ENCODE assay signal across 11 mouse cellular contexts in genomic region chr2:132720921-132721566, GRCm38 (mm10). TPM values are rescaled to one million over a fixed set of nuclear protein-coding genes. Genes with fewer than 3 reads are reported as not detected.
DNase-seq lines count a peak whose midpoint lies in the region; ATAC-seq lines count a peak whose summit lies in the region.
"Had no signal": no experiment of that assay in that cellular context is flagged by ENCODE, and none has a peak within 500 bp of the region (broad histone marks: within the 10 kb centered on the region; RNA-seq: fewer than 3 reads in every experiment).

No protein-coding gene starts in this region.

- DNase-seq in hindbrain, embryonic 11.5 days (ENCODE audit: low spot score) = no peak
- peak; percentile 37 for DNase-seq in MN1 (ENCODE audit: low spot score)
- peak; percentile 55 for DNase-seq in brain, adult 2 months (ENCODE audit: low read depth, low spot score)
- DNase-seq in T-cell, adult 2 months (ENCODE audit: low spot score) = no peak
- DNase-seq: kidney, adult 11 months; lung, postnatal 14 days had no signal

- 47% methylated on average over 9 of the region's 9 CpGs for WGBS in hindbrain, embryonic 13.5 days
- 79% methylated on average over 9 of the region's 9 CpGs for WGBS in hindbrain, embryonic 11.5 days

- H3K36me3 ChIP-seq in hindbrain, embryonic 13.5 days = no peaks in the 10 kb centered on the region
- H3K36me3 ChIP-seq in hindbrain, embryonic 11.5 days (ENCODE audit: control insufficient read depth, insufficient read depth, low read length) = no peaks in the 10 kb centered on the region
- H3K36me3 ChIP-seq: embryonic facial prominence, embryonic 12.5 days had no signal

- no peak overlapping the region for H3K4me2 ChIP-seq in hindbrain, embryonic 13.5 days
- H3K4me2 ChIP-seq in hindbrain, embryonic 11.5 days (replicated peaks; ENCODE audit: low read depth, low read length) = no peak overlapping the region
- H3K4me2 ChIP-seq: embryonic facial prominence, embryonic 12.5 days had no signal

- peaks cover 37% of the 10 kb centered on the region for H3K4me1 ChIP-seq in hindbrain, embryonic 13.5 days (replicated peaks)
- H3K4me1 ChIP-seq in hindbrain, embryonic 11.5 days (replicated peaks; ENCODE audit: control insufficient read depth, insufficient read depth, low read length) = no peaks in the 10 kb centered on the region
- H3K4me1 ChIP-seq: embryonic facial prominence, embryonic 12.5 days had no signal

- no peaks in the 10 kb centered on the region for H3K27me3 ChIP-seq in hindbrain, embryonic 13.5 days
- H3K27me3 ChIP-seq in hindbrain, embryonic 11.5 days (ENCODE audit: control insufficient read depth, insufficient read depth, low read length) = no peaks in the 10 kb centered on the region
- H3K27me3 ChIP-seq: embryonic facial prominence, embryonic 12.5 days had no signal

- H3K4me3 ChIP-seq in hindbrain, embryonic 13.5 days = no peak overlapping the region
- H3K4me3 ChIP-seq in hindbrain, embryonic 11.5 days (ENCODE audit: low read depth, low read length) = no peak overlapping the region
- H3K4me3 ChIP-seq: embryonic facial prominence, embryonic 12.5 days had no signal

- ATAC-seq in hindbrain, embryonic 13.5 days (ENCODE audit: low FRiP score) = peak; percentile 40; the same call in 1 of the 2 replicates
- ATAC-seq in hindbrain, embryonic 11.5 days (ENCODE audit: low FRiP score) = no peak
- peak; percentile 22; the same call in 1 of the 2 replicates for ATAC-seq in megakaryocyte-erythroid progenitor cell, adult 5-6 weeks (replicated peaks; ENCODE audit: low FRiP score, low TSS enrichment, poor library complexity, severe bottlenecking)
- no peak for ATAC-seq in inflammation-experienced regulatory T-cells, adult 6 months
- ATAC-seq: activated CD4-positive, CD25-positive, alpha-beta regulatory T cell, adult 4 months had no signal

- no peak overlapping the region for H3K9ac ChIP-seq in hindbrain, embryonic 13.5 days
- H3K9ac ChIP-seq in hindbrain, embryonic 11.5 days (ENCODE audit: low read depth, low read length) = no peak overlapping the region
- H3K9ac ChIP-seq: embryonic facial prominence, embryonic 12.5 days had no signal

- H3K27ac ChIP-seq in hindbrain, embryonic 13.5 days = peak overlapping the region; percentile 25
- no peak overlapping the region for H3K27ac ChIP-seq in hindbrain, embryonic 11.5 days (ENCODE audit: low read depth, low read length)
- H3K27ac ChIP-seq: embryonic facial prominence, embryonic 12.5 days had no signal

- no peaks in the 10 kb centered on the region for H3K9me3 ChIP-seq in hindbrain, embryonic 13.5 days
- no peaks in the 10 kb centered on the region for H3K9me3 ChIP-seq in hindbrain, embryonic 11.5 days (ENCODE audit: control insufficient read depth, low read length)
- H3K9me3 ChIP-seq: embryonic facial prominence, embryonic 12.5 days had no signal

RNA-seq across cellular contexts. Expression of gene Shld1, which starts 34.3 kb away (rescaled TPM):
- 22.5 and 25.5 TPM in 2 replicates for polyA plus RNA-seq in hindbrain, embryonic 13.5 days (2015; fragmentation: Nextera tagmentation; extraction: Ambion mirVana)
- polyA plus RNA-seq in hindbrain, embryonic 11.5 days (2014; fragmentation: Nextera tagmentation; extraction: Ambion mirVana) = 18.0 and 20.0 TPM in 2 replicates
- 1.5 and 6.1 TPM in 2 replicates for total RNA-seq in megakaryocyte-erythroid progenitor cell, adult 5-6 weeks (2014; fragmentation: Nextera tagmentation)
- 5.2 and 6.2 TPM in 2 replicates for total RNA-seq in megakaryocyte-erythroid progenitor cell, adult 5-6 weeks (2017)
- 10 to 100 TPM; 14.9 to 43.3 (median 35.0) TPM for polyA plus RNA-seq in inflammation-experienced regulatory T-cells, adult 6 months (2017; shearing (Covaris generic))

Comparison
In these comparisons a context has a peak if more than half of its experiments do, and no peak if none do; other contexts are left out.
1. ATAC-seq: peak in hindbrain, embryonic 13.5 days (single experiment) and megakaryocyte-erythroid progenitor cell, adult 5-6 weeks (single experiment); none in hindbrain, embryonic 11.5 days (single experiment) and inflammation-experienced regulatory T-cells, adult 6 months (single experiment).
2. DNase-seq: peak in MN1 (single experiment) and brain, adult 2 months (single experiment); none in hindbrain, embryonic 11.5 days (single experiment) and T-cell, adult 2 months (single experiment).